Mouse (Mus musculus) liver, adult 2 months (tissue): ENCODE measurements around the gene Aldh1a2. TPM values are rescaled to one million over a fixed set of nuclear protein-coding genes. Genes with fewer than 3 reads are reported as not detected.

ENCODE experiments used
- DNase-seq: peaks from one replicate; pipeline ENCODE4 v3.0.0-alpha.2; 2011; ENCODE audit warnings: low read depth, low spot score; ENCODE audit errors: extremely low read depth
- H3K27ac ChIP-seq: fragments of 200-500 bp; replicated peaks from 2 replicates; pipeline ENCODE4 v1.5.1; 2012; ENCODE audit warnings: low read depth, mild to moderate bottlenecking, control low read depth, inconsistent platforms, low read length; ENCODE audit not compliant: insufficient read depth
- H3K27me3 ChIP-seq: fragments of 200-500 bp; 2 replicates; pipeline ENCODE4 v1.6.1; 2012; ENCODE audit warnings: mild to moderate bottlenecking, moderate library complexity, low read length, inconsistent platforms; ENCODE audit not compliant: control insufficient read depth, insufficient read depth
- H3K36me3 ChIP-seq: fragments of 200-500 bp; 2 replicates; pipeline ENCODE4 v1.6.1; 2012; ENCODE audit warnings: low read length, inconsistent platforms; ENCODE audit not compliant: control insufficient read depth, insufficient read depth
- H3K4me1 ChIP-seq: fragments of 200-500 bp; 2 replicates; pipeline ENCODE4 v1.6.1; 2011; ENCODE audit warnings: low read length; ENCODE audit not compliant: control insufficient read depth, insufficient read depth
- H3K4me3 ChIP-seq: fragments of 200-500 bp; 2 replicates; pipeline ENCODE4 v1.5.1; 2011; ENCODE audit warnings: low read depth, mild to moderate bottlenecking, control low read depth, low read length, moderate library complexity; ENCODE audit not compliant: insufficient read depth
- H3K79me2 ChIP-seq: fragments of 200-500 bp; 2 replicates; pipeline ENCODE4 v1.6.1; 2012; ENCODE audit warnings: inconsistent platforms, mild to moderate bottlenecking, low read length, moderate library complexity; ENCODE audit not compliant: control insufficient read depth, insufficient read depth
- H3K9ac ChIP-seq: fragments of 200-500 bp; 2 replicates; pipeline ENCODE4 v1.6.1; 2012; ENCODE audit warnings: low read depth, mild to moderate bottlenecking, control low read depth, inconsistent platforms, low read length
- CTCF ChIP-seq: fragments of 200-500 bp; IDR thresholded peaks from 2 replicates; pipeline ENCODE4 v1.5.1; 2011; ENCODE audit warnings: low read depth, low read length, control low read depth
- POLR2A ChIP-seq: fragments of 200-500 bp; IDR thresholded peaks from 2 replicates; pipeline ENCODE4 v1.6.1; 2011; ENCODE audit warnings: low read length, control low read depth; ENCODE audit not compliant: insufficient read depth; ENCODE audit errors: extremely low read depth
- WGBS: fragments of 180-500 bp; shearing (Covaris S2); methylation state at CpG from one replicate; pipeline ENCODE4 v1.1.7; 2018; 5-methylcytosine and 5-hydroxymethylcytosine counted together
- polyA plus RNA-seq: library from polyadenylated mRNA; depleted of rRNA; stranded (reverse); fragments of >200 nt; gene quantifications from 2 replicates; pipeline ENCODE4 v1.2.3, GENCODE M21; 2012; rRNA removed
- total RNA-seq: library from RNA; depleted of rRNA; stranded (reverse); fragments of >200 nt; gene quantifications from 2 replicates; pipeline ENCODE4 v1.2.3, GENCODE M21; 2014; rRNA removed

Aldh1a2 gene
- total RNA-seq, result 0.34 and 0.46 TPM in 2 replicates
- polyA plus RNA-seq, result 0.09 and 0.16 TPM in 2 replicates

- Histone ChIP-seq H3K79me2 (no peaks in the 10 kb centered on the region), H3K27ac (no peak within 1 kb of the TSS), H3K36me3 (no peaks in the 10 kb centered on the region), H3K4me1 (no peaks in the 10 kb centered on the region), H3K4me3 (peak within 1 kb of the TSS; percentile 50; the same call in 1 of the 2 replicates), H3K9ac (peak within 1 kb of the TSS; percentile 37; the same call in 1 of the 2 replicates), H3K27me3 (peaks cover 8% of the 10 kb centered on the region)
- TF ChIP-seq POLR2A (no peak), CTCF (peak; percentile 72)
- 1% methylated on average over 85 of the region's 97 CpGs for WGBS
- DNase-seq, result no peak
These were observed at the start of gene Aldh1a2 for GRCm38 (mm10) chr9:71215248-71216035. Gene Aldh1a2, plus strand, starts transcription at chr9:71215789.

DNA sequence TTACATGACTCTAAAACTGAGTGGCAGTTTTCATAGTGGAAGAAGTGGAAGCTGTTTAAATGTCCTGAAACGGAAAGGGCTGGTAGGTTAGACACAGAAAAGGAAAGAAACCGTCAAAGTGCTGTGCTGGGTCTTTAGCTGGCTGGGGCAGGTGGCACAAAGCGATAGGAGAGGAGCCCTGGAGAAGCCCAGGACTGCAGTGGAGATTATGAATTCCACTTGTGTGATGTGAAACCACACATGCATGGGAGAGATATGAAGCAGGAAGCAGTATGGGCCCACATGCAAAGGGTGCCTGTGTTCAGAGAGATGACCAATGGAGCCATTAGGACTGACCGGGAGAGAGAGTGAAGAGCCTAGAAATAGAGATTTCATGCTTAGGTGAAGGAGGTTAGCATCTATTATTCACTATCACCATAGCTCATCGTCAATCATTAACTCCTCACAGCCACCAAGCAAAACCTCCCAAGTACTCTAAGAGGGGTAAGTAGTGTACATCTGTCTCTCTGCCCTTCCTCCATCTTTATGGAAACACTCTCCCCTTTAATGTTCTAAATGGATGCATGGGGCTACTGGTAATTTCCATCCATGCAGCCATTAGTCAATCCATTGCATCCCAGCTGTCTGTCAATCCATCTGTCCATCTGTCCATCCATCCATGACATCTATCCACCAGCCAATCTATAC lies 49.4 kb upstream of the Aldh1a2 start:
- no peak for DNase-seq
- Histone ChIP-seq H3K9ac (no peak overlapping the region), H3K4me1 (peaks cover 34% of the 10 kb centered on the region), H3K27ac (peak overlapping the region; percentile 87), H3K4me3 (no peak overlapping the region), H3K27me3 (no peaks in the 10 kb centered on the region), H3K36me3 (no peaks in the 10 kb centered on the region), H3K79me2 (peaks cover 4% of the 10 kb centered on the region; the same call in 1 of the 2 replicates)
- TF ChIP-seq CTCF (no peak), POLR2A (no peak)
- WGBS, result 90% methylated on average over 5 of the region's 5 CpGs

DNA sequence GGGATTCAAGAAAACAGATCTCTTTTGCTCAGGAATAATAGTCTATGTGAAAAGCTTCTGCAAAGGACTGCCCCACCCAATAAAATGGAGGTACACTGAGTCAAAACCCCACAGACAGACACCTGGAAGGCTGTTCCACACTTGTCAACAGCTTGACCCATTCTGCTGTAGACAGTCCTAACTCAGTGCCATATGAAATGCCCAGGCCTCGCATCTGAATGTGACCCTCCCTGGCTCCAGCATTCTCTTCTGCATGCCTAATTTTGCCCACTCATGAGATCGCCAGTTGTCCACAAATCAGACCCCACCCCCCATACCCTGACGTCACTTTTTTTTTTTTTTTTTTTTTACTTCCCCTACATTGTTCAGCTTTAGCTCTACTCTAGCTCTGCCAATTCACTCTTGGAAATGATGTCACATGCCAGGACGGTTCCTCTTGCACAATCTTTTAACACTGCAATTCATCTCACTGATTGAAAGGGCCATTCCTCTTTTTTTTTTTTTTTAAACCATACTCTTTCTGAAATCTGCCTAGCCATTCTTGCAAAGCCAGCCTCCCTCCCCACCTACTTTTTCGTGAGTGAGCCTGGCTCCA lies 48.6 kb upstream of the Aldh1a2 start:
- DNase-seq, result peak; percentile 97
- peak overlapping the region; percentile 85 for H3K27ac ChIP-seq
- WGBS, result 15% methylated on average over 5 of the region's 5 CpGs
- H3K36me3 ChIP-seq, result no peaks in the 10 kb centered on the region
- H3K4me1 ChIP-seq, result peaks cover 34% of the 10 kb centered on the region
- peak overlapping the region; percentile 19; the same call in 1 of the 2 replicates for H3K9ac ChIP-seq
- no peaks in the 10 kb centered on the region for H3K27me3 ChIP-seq
- TF ChIP-seq POLR2A, result no peak
- no peak for TF ChIP-seq CTCF
- no peak overlapping the region for H3K4me3 ChIP-seq
- H3K79me2 ChIP-seq, result peaks cover 2% of the 10 kb centered on the region; the same call in 1 of the 2 replicates

GRCm38 (mm10) chr9:71167473-71168215 lies 47.9 kb upstream of the Aldh1a2 start:
- DNase-seq, result no peak
- H3K4me3 ChIP-seq, result no peak overlapping the region
- peaks cover 34% of the 10 kb centered on the region for H3K4me1 ChIP-seq
- 21% methylated on average over 2 of the region's 2 CpGs for WGBS
- TF ChIP-seq POLR2A (no peak), CTCF (no peak)
- no peaks in the 10 kb centered on the region for H3K27me3 ChIP-seq
- peaks cover 2% of the 10 kb centered on the region; the same call in 1 of the 2 replicates for H3K79me2 ChIP-seq
- peak overlapping the region; percentile 48 for H3K9ac ChIP-seq
- H3K36me3 ChIP-seq, result no peaks in the 10 kb centered on the region
- peak overlapping the region; percentile 85 for H3K27ac ChIP-seq

- peaks cover 34% of the 10 kb centered on the region for H3K4me1 ChIP-seq
- TF ChIP-seq CTCF (no peak), POLR2A (no peak)
- WGBS, result 71% methylated on average over 12 of the region's 12 CpGs
- no peaks in the 10 kb centered on the region for H3K27me3 ChIP-seq
- H3K27ac ChIP-seq, result peak within 1 kb of the TSS; percentile 85
- DNase-seq, result no peak
- H3K36me3 ChIP-seq, result no peaks in the 10 kb centered on the region
- no peak within 1 kb of the TSS for H3K4me3 ChIP-seq
- H3K9ac ChIP-seq, result peak within 1 kb of the TSS; percentile 48
- peaks cover 2% of the 10 kb centered on the region; the same call in 1 of the 2 replicates for H3K79me2 ChIP-seq
These were observed 47.1 kb upstream of the Aldh1a2 start, which contains the start of gene Aqp9 for GRCm38 (mm10) chr9:71168511-71168910. Gene Aqp9, minus strand, starts transcription at chr9:71168682.
